Mouse (Mus musculus): Measurements from ENCODE around the gene Zfp541. TPM values are rescaled to one million over a fixed set of nuclear protein-coding genes. Genes with fewer than 3 reads are reported as not detected.

Zfp541 gene
- total RNA-seq, 1 experiment from 2014 or later: 0.07 TPM

DNA sequence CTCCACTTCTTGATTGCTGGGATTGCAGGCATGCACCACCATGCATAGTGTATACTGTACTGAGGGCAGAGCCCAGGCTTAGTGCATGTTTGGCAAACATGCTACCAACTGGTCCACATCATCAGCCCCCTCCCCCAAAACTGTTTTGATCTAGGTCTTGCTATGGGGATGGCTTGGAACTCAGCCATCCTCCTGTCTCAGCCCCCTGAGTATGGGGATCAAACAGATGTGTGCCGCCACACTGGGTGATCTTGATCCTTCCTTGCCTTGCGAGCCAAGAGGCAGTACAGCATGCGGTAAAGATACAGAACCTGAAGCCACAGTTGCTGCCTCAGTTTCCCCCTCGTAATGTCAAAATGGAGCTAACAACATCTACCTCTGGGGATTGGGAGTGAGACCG is 67.3 kb downstream of the Zfp541 start:
- no peak for DNase-seq

DNA sequence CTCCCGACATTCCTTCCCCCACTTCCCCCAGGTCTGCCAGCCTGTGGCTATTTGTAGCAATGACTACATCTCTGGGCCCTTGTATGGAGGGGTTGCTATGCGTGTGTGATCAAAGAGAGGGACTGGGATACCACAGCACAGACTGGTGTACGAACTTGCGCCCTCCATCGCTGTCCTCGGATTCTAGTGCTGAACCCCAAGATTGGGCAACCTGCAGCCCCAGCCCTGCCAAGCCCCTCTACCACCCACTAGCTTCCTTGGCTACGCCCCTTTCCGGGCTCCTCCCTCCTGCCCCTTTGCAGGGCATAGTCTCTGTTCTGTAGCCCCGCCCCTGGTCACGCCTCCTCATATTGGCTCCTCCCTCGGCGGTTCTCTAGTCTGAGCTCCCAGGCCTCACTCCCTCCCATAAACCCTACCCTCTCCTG is 67.8 kb downstream of the Zfp541 start, which contains the start of gene Slc8a2:
Gene Slc8a2, plus strand, starts transcription at position 406 of the 425 bp plus-strand sequence.
- peak; percentile 85 for DNase-seq

DNA sequence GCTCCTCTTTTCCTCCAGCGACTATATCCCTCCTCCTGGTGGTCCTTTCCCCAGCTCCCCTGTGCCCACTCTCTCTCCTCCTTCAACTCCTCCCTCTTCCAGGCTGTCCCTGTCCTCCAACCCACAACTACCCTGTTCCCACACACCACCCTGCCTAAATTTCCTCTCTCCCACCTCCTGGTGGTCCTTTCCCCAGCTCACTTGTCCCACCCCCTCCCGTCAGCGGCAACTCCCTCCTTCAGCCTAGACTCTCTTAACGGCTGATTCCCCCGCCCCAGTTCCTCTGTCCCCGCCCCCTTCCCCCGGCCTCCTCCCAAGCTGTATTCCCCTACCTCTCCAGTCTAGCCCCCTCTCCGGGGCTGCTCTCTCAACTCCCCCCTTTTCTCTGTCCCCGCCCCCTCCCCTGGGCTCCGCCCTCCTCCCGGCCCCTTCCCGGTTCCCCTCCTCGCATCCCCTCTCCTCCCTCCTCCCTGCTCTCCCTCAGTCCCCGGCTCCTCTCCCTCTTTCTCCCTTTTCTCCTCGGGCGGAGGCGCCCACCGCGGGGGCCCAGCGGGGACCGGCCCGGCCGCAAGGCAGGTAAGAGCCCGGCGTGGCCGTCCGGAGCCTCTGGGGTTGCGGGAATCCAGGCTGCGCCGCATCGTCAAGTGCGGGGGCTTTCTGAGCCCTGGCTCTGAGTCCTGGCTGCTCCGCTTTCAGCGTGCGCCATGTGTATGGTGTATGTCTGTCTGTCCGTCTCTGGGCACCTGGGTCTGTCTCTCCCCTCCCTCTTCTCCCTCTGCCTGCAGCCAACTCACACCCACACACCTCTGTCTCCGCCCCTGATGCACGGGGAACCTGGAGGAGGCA is 68.5 kb downstream of the Zfp541 start:
- peak; percentile 47 for DNase-seq

DNA sequence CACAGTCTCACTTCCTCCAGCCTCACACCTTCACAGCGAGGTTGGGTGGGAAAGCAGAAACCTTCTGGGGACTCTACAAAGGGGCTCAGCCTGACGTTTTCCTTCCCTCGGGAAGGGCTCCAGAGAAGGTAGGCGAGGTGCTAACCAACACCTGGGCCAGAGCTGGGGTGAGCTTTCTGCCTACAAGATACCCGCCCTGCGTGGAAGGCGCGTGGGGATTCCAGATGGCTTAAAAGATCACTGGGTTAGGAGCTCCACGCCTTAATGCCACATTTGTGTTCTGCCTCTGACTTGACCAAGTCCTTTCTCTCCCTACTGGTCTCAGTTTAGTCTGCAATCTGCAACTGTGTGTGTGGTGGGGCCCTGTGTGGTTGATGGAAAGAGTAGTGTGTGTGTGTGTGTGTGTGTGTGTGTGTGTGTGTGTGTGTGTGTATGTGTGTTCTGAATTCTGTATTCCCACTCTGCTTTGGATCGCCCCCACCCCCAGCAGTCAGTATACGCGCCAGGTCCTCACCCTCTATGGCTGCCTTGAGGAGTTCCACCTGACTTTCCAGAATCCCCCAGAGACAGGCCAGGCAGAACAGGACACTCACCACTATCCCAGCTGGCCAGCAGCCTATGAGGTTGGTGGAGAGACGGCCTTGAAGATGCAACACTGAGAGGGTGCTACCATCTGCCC is 69.5 kb downstream of the Zfp541 start:
- DNase-seq: no peak

DNA sequence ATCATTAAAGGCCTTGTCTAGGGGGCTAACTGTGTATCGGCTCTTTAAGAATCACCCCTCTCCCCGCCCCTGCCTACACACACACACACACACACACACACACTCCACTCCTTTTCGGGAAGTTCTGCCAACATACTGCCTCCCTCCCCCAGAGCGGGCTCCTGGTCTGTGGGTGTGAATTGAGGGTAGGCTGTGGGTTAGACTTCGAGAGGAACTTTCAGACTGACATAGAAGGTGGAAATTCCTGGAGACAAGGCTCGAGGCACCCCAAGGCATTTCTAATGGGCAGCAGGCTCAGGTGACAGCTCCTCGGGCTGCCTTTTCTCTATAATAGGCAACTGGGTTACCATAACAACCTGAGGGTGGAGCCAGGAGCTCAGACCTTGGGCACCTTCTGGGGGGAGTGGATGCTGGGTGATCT is 70.6 kb downstream of the Zfp541 start:
- no peak for DNase-seq

DNA sequence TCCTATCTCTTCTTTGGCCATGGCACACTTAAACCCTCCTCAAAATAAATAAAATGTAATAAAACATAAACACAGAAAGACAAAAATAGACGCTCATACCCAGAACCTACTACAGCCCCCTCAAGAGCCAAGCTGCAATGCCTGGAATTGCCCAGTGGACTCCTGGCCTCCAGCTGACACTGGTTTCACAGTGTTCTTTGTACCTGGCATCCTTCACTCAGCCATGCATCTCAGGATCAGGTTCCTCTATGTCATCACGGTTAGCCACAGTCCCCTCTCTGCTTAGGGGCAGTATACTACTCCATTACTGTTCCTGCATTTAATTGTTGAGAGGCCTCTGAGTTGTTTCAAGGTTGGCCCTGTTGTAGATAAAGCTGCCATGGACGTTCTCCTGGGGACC is 71.3 kb downstream of the Zfp541 start:
- DNase-seq: no peak

DNA sequence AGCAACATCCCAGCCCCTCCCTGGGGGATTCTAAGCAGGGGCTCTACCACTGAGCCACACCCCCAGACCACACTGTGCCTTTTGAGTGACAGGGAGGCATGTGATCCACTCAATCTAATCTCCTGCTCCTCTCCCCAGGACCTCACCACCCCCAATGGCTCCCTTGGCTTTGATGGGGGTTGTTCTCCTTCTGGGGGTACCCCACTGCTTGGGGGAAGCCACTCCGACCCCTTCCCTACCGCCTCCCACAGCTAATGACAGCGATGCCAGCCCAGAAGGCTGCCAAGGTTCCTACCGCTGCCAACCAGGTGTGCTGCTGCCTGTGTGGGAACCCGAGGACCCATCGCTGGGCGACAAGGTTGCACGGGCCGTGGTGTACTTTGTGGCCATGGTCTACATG is 72.1 kb downstream of the Zfp541 start:
- DNase-seq: no peak

DNA sequence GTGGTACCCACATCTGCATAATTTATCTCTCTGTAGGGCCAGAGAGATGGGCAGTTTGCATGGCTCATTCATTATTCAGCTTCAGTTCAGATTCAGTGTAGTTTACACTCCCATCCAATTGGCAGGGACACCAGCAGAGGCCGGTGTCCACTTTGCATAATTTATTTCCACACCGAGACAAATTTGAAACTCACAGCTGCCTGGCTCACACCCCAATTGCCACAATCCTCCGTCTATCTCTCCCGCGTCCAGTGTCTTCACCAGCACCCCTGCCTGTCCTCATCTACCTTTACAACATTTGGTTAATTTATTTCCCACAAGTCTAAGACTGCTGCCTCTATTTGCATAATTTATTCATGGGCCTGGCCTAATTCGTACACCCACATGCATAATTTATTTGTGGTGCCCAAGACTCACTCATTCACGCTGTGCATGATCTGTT is 73.4 kb downstream of the Zfp541 start:
- no peak for DNase-seq

Other genes with a start within 250 kb of the Zfp541 start
- not detected in 2 replicates for gene Obox6, start 222.1 kb upstream of the Zfp541 start, total RNA-seq (2021)
- not detected in 2 replicates for gene Crx, start 181.8 kb upstream of the Zfp541 start, total RNA-seq (2021)
- not detected in 2 replicates for gene Crxos, start 179.2 kb upstream of the Zfp541 start, total RNA-seq (2021)
- 191 and 202 TPM in 2 replicates for gene Selenow, start 139.4 kb upstream of the Zfp541 start, total RNA-seq (2021)
- 196 and 213 TPM in 2 replicates for gene Nop53, start 115.7 kb upstream of the Zfp541 start, total RNA-seq (2021)
- gene Ehd2, start 94.2 kb upstream of the Zfp541 start, total RNA-seq (2021): 119 and 121 TPM in 2 replicates
- 16.1 and 16.7 TPM in 2 replicates for gene Bicra, start 13.9 kb upstream of the Zfp541 start, total RNA-seq (2021)
- gene Napa, start 36.6 kb downstream of the Zfp541 start, total RNA-seq (2021): 117 and 128 TPM in 2 replicates
- 22.3 and 24.7 TPM in 2 replicates for gene Kptn, start 58.1 kb downstream of the Zfp541 start, total RNA-seq (2021)
- gene Slc8a2, start 68.0 kb downstream of the Zfp541 start, total RNA-seq (2021): 3.6 and 4.1 TPM in 2 replicates
- 9.4 and 16.2 TPM in 2 replicates for gene Meis3, start 113.3 kb downstream of the Zfp541 start, total RNA-seq (2021)
- 12.3 and 13.7 TPM in 2 replicates for gene Dhx34, start 160.2 kb downstream of the Zfp541 start, total RNA-seq (2021)
- 0.37 and 0.75 TPM in 2 replicates for gene C5ar2, start 182.3 kb downstream of the Zfp541 start, total RNA-seq (2021)
- 3.3 and 5.5 TPM in 2 replicates for gene C5ar1, start 197.7 kb downstream of the Zfp541 start, total RNA-seq (2021)
- 16.6 and 21.1 TPM in 2 replicates for gene Inafm1, start 211.8 kb downstream of the Zfp541 start, total RNA-seq (2021)
- 68.1 and 75.4 TPM in 2 replicates for gene Ccdc9, start 225.0 kb downstream of the Zfp541 start, total RNA-seq (2021)
- 5.8 and 11.6 TPM in 2 replicates for gene Bbc3, start 246.6 kb downstream of the Zfp541 start, total RNA-seq (2021)

Measured in adrenal gland, postnatal 14 days (tissue).